Mouse (Mus musculus) CH12.LX (cell line): Measurements from ENCODE around the gene Cadm2. TPM values are rescaled to one million over a fixed set of nuclear protein-coding genes. Genes with fewer than 3 reads are reported as not detected.

ENCODE experiments used
- DNase-seq: peaks from one replicate; pipeline ENCODE4 v3.0.0-alpha.2; 2013; ENCODE audit errors: extremely low read depth
- H3K27ac ChIP-seq: 2 replicates; pipeline ENCODE4 v1.5.1; 2012; ENCODE audit warnings: low read depth, mild to moderate bottlenecking, control low read depth, moderate library complexity; ENCODE audit not compliant: insufficient read depth
- H3K27me3 ChIP-seq: replicated peaks from 2 replicates; pipeline ENCODE3; 2012; ENCODE audit warnings: inconsistent platforms
- H3K36me3 ChIP-seq, 2 experiments: replicated peaks in 1 of 2; 2 replicates each; pipeline versions ENCODE3 to v1.6.1; 2012; ENCODE audit warnings: inconsistent platforms in 1 of 2, low read length in 1 of 2, mild to moderate bottlenecking in 1 of 2, mixed read lengths in 1 of 2, moderate library complexity in 1 of 2; ENCODE audit not compliant: control insufficient read depth in 1 of 2, insufficient read depth in 1 of 2
- H3K4me1 ChIP-seq, 2 experiments: 2 replicates each; pipeline ENCODE4 v1.6.1; 2012; ENCODE audit warnings: inconsistent platforms in 1 of 2, moderate library complexity in 1 of 2; ENCODE audit not compliant: insufficient read depth in 2 of 2, control insufficient read depth in 1 of 2
- H3K4me2 ChIP-seq: 2 replicates; pipeline ENCODE4 v1.6.1; 2012; ENCODE audit warnings: low read depth, mild to moderate bottlenecking, control low read depth; ENCODE audit not compliant: poor library complexity, insufficient read depth, severe bottlenecking
- H3K4me3 ChIP-seq, 3 experiments: fragments of 150-350 bp in 1 of 3; sonication (generic) in 1 of 3; replicated peaks in 1 of 3; 2 replicates each; pipeline versions ENCODE3 to v1.5.1; 2011 to 2012; ENCODE audit warnings: low read depth in 2 of 3, low read length in 2 of 3, mild to moderate bottlenecking in 2 of 3, moderate library complexity in 2 of 3, control low read depth in 1 of 3, improper control_type of control experiment in 1 of 3, inconsistent platforms in 1 of 3, mixed read lengths in 1 of 3; ENCODE audit not compliant: poor library complexity in 1 of 3
- H3K79me2 ChIP-seq: replicated peaks from 2 replicates; pipeline ENCODE4 v1.6.1; 2012; ENCODE audit warnings: mild to moderate bottlenecking, moderate library complexity; ENCODE audit not compliant: control insufficient read depth, poor library complexity, insufficient read depth, severe bottlenecking; ENCODE audit errors: extremely low read depth
- H3K9ac ChIP-seq: 2 replicates; pipeline ENCODE4 v1.6.1; 2012; ENCODE audit warnings: low read depth, mild to moderate bottlenecking, control low read depth, moderate library complexity; ENCODE audit not compliant: insufficient read depth
- H3K9me3 ChIP-seq: replicated peaks from 2 replicates; pipeline ENCODE3; 2012; ENCODE audit warnings: low read length, inconsistent platforms, mixed read lengths
- BHLHE40 ChIP-seq: IDR thresholded peaks from 2 replicates; pipeline ENCODE4 v1.6.1; 2011; ENCODE audit warnings: mild to moderate bottlenecking, low read depth, low read length, improper control_type of control experiment
- ELF1 ChIP-seq: IDR thresholded peaks from 2 replicates; pipeline ENCODE4 v1.6.1; 2014; ENCODE audit warnings: low read depth, mild to moderate bottlenecking, inconsistent platforms, low read length, improper control_type of control experiment
- EP300 ChIP-seq: IDR thresholded peaks from 2 replicates; pipeline ENCODE4 v1.6.1; 2011; ENCODE audit warnings: low read length, improper control_type of control experiment
- JUN ChIP-seq: IDR thresholded peaks from 2 replicates; pipeline ENCODE4 v1.6.1; 2011; ENCODE audit warnings: low read depth, mild to moderate bottlenecking, low read length, improper control_type of control experiment, moderate library complexity; ENCODE audit not compliant: insufficient read depth
- MEF2A ChIP-seq: IDR thresholded peaks from 2 replicates; pipeline ENCODE4 v1.6.1; 2014; ENCODE audit warnings: low read depth, mild to moderate bottlenecking, inconsistent platforms, low read length, improper control_type of control experiment, borderline replicate concordance
- MXI1 ChIP-seq: IDR thresholded peaks from 2 replicates; pipeline ENCODE4 v1.6.1; 2011; ENCODE audit warnings: mild to moderate bottlenecking, low read depth, low read length, improper control_type of control experiment
- MYC ChIP-seq: IDR thresholded peaks from 2 replicates; pipeline ENCODE4 v1.6.1; 2011; ENCODE audit warnings: low read depth, mild to moderate bottlenecking, improper control_type of control experiment, low read length
- NELFE ChIP-seq: IDR thresholded peaks from 2 replicates; pipeline ENCODE4 v1.6.1; 2011; ENCODE audit warnings: low read depth, low read length, improper control_type of control experiment
- PAX5 ChIP-seq: IDR thresholded peaks from 2 replicates; pipeline ENCODE4 v1.6.1; 2012; ENCODE audit warnings: low read length, inconsistent platforms, mixed read lengths
- RCOR1 ChIP-seq: conservative IDR thresholded peaks from 2 replicates; pipeline ENCODE4 v1.6.1; 2012; ENCODE audit warnings: low read depth, mild to moderate bottlenecking, inconsistent platforms, low read length, improper control_type of control experiment
- TBP ChIP-seq: conservative IDR thresholded peaks from 2 replicates; pipeline ENCODE4 v1.6.1; 2011; ENCODE audit warnings: low read depth, low read length, improper control_type of control experiment
- UBTF ChIP-seq: IDR thresholded peaks from 2 replicates; pipeline ENCODE4 v1.6.1; 2012; ENCODE audit warnings: low read depth, mild to moderate bottlenecking, inconsistent platforms, low read length, improper control_type of control experiment, moderate library complexity
- USF1 ChIP-seq: IDR thresholded peaks from 2 replicates; pipeline ENCODE4 v1.6.1; 2014; ENCODE audit warnings: low read depth, mild to moderate bottlenecking, inconsistent platforms, low read length, improper control_type of control experiment
- ZKSCAN1 ChIP-seq: IDR thresholded peaks from 2 replicates; pipeline ENCODE4 v1.6.1; 2012; ENCODE audit warnings: low read depth, inconsistent platforms, low read length, improper control_type of control experiment, borderline replicate concordance
- ZMIZ1 ChIP-seq: IDR thresholded peaks from 2 replicates; pipeline ENCODE4 v1.6.1; 2012; ENCODE audit warnings: low read depth, mild to moderate bottlenecking, inconsistent platforms, low read length, improper control_type of control experiment
- ZNF384 ChIP-seq: IDR thresholded peaks from 2 replicates; pipeline ENCODE4 v1.6.1; 2012; ENCODE audit warnings: low read depth, low read length, improper control_type of control experiment, inconsistent platforms
- dilution Hi-C: fragments of 300-500 bp; cut with MboI; formaldehyde crosslinking; loops from 2 replicates; pipeline ENCODE4 v1.14.3; 2020; ENCODE audit warnings: low sequenced_read_pairs; ENCODE audit not compliant: extremely low pct_unique_long_range_greater_than_20kb, extremely low pct_ligation_motif_present
- in situ Hi-C: fragments of 300-500 bp; cut with MboI; formaldehyde crosslinking; loops from 3 replicates; pipeline ENCODE4 v1.14.3; 2019; ENCODE audit warnings: low sequenced_read_pairs, low pct_ligation_motif_present, low pct_unique_long_range_greater_than_20kb, mixed read lengths
- polyA plus RNA-seq: library from polyadenylated mRNA; unstranded; fragments of >175 nt; gene quantifications from 2 replicates; pipeline ENCODE4 v1.2.1, GENCODE M21; 2012; ENCODE audit warnings: low read depth; ENCODE audit not compliant: insufficient read length
- total RNA-seq, 2 experiments: library from RNA; depleted of rRNA; stranded (reverse); fragments of 300-350 nt in 1 of 2; fragments of >200 nt in 1 of 2; gene quantifications; 2 replicates each; pipeline ENCODE4 v1.2.3; 2012 to 2014

Gene Cadm2
- total and polyA plus RNA-seq, 3 experiments, result not detected

DNA sequence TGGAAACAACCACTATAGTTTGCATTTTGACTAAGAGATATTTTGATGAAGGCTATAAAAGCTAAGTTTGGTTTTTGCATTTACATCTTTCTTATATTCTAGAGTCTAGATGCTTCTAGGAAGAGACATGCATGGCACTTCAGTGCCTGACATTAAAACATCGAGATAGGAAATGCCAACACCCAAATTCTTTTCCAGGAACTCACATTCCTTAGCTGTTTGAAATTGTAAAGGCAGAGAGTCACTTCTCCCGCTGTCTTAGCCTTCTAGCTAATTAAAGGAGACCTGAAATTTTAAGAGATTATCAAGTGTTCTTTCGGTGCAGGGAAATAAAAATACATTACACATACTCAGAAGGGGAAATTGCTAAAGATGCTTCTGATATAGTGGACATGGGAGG lies 649.8 kb downstream of the Cadm2 start:
- Histone ChIP-seq H3K79me2 (no peaks in the 10 kb centered on the region), H3K27me3 (no peaks in the 10 kb centered on the region), H3K9me3 (peaks cover 49% of the 10 kb centered on the region), H3K9ac (no peak overlapping the region), H3K4me3 (no peak overlapping the region)
- dilution Hi-C loops, result no loop called here
- no peak for TF ChIP-seq MEF2A
- no peak for TF ChIP-seq JUN
- TF ChIP-seq EP300, result no peak
- TF ChIP-seq ZNF384, result no peak
- no peak for TF ChIP-seq NELFE
- no peak for TF ChIP-seq ZMIZ1
- no peak for TF ChIP-seq RCOR1
- no peak for TF ChIP-seq MXI1
- no peak for TF ChIP-seq ELF1
- no peak for TF ChIP-seq ZKSCAN1
- TF ChIP-seq MYC, result no peak
- TF ChIP-seq, all 38 proteins: peak for 0
- Histone ChIP-seq H3K4me1 (no peaks in the 10 kb centered on the region), H3K36me3 (no peaks in the 10 kb centered on the region), H3K27ac (no peak overlapping the region), H3K4me2 (no peak overlapping the region)
- no peak for DNase-seq
- in situ Hi-C loops, result no loop called here

DNA sequence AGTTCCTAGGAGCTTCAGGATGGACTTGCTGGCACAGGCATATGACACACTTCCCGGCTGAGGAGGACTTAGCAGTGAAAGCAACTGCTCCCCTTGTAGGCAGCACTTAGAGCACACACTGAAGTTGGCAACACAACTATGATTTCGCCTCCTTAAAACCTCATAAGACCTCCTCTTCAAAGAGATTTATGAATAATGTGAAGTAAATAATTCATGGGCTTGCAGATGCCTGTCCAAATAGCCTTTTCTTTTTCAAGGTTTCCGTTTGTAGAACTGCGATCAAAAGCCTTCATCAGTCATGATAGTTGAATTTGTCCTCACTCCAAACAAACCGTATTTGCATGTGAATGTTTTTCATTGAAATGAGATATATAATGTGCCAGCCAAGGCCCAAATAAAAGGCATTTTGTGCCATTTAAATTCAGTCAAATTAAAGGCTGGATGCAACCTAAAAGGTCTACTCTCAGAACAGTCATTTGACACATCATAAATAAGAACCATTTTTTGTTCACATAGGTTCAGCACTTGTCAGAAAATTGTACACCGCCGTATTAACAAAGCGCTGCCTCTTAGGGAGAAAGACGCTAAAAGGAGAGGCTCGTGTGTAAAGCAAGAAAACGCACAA lies 651.1 kb downstream of the Cadm2 start:
- in situ Hi-C loops, result no loop called here
- no peaks in the 10 kb centered on the region for H3K27me3 ChIP-seq

GRCm38 (mm10) chr16:66968336-66968735 lies 652.4 kb downstream of the Cadm2 start:
- peaks cover 36% of the 10 kb centered on the region for H3K9me3 ChIP-seq
- H3K4me1 ChIP-seq, result no peaks in the 10 kb centered on the region
- DNase-seq, result no peak
- H3K4me2 ChIP-seq, result no peak overlapping the region
- H3K4me3 ChIP-seq, result no peak overlapping the region
- H3K36me3 ChIP-seq, result no peaks in the 10 kb centered on the region
- H3K27me3 ChIP-seq, result no peaks in the 10 kb centered on the region
- dilution Hi-C loops (no loop called here), in situ Hi-C loops (no loop called here)
- TF ChIP-seq JUN (no peak), ZKSCAN1 (no peak), EP300 (no peak), BHLHE40 (no peak), PAX5 (no peak)
- no peak overlapping the region for H3K9ac ChIP-seq
- no peak overlapping the region for H3K27ac ChIP-seq
- H3K79me2 ChIP-seq, result no peaks in the 10 kb centered on the region

More for the DNA sequence above, 651.1 kb downstream of the Cadm2 start:
- TF ChIP-seq JUN (no peak), UBTF (no peak), ZKSCAN1 (no peak), NELFE (no peak), TBP (no peak), USF1 (no peak)
- H3K9ac ChIP-seq, result no peak overlapping the region
- no peaks in the 10 kb centered on the region for H3K4me1 ChIP-seq
- dilution Hi-C loops, result no loop called here
- no peak overlapping the region for H3K27ac ChIP-seq
- H3K79me2 ChIP-seq, result no peaks in the 10 kb centered on the region
- no peak overlapping the region for H3K4me3 ChIP-seq
- no peak for DNase-seq
- H3K4me2 ChIP-seq, result no peak overlapping the region
- H3K36me3 ChIP-seq, result no peaks in the 10 kb centered on the region
- peaks cover 39% of the 10 kb centered on the region for H3K9me3 ChIP-seq
